Mouse (Mus musculus) ES-CJ7 (cell line): ENCODE measurements around the gene Vamp2.

Source experiments
- DNase-seq: peaks from one replicate; pipeline ENCODE4 v3.0.0; 2011; ENCODE audit warnings: low read depth, low spot score

The Vamp2 gene

DNA sequence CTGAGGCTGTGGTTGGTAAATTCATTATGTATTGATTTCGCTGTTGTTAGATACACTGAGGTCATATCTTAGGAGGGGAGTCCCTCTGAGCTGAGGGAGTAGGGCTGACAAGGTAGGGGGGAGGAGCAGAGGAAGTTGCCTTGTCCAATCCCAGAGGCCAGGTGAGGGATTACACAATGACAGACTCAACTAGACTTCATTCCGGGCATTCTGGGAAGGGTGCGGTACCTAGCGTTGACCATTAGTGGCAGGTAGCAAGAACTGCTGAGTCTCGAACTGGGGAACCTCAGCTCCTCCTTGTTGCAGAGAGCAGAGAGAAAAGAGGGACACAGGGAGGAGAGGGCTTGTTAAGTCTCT, 45.3 kb downstream of the Vamp2 start:
- peak; percentile 94 for DNase-seq

- DNase-seq = peak; percentile 89
These were observed 45.8 kb downstream of the Vamp2 start for GRCm38 (mm10) chr11:69133923-69134621.

DNA sequence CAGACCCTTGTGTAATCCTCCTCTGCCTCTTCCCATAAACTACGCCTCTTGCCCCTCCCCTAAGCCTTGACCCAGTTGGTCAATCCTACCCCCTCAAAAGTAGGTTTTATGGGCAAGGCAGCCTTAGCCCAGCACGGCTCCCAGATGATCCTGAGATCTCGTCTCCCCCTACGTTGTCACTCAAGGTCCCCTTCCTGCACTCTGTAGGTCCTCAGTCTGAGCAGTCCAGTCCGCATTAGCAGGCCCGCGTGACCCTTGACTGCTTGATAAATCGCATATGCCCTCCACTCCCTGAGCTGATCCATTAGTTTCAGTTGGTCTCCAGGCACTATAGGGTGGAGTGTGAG, 46.3 kb downstream of the Vamp2 start:
- no peak for DNase-seq

DNA sequence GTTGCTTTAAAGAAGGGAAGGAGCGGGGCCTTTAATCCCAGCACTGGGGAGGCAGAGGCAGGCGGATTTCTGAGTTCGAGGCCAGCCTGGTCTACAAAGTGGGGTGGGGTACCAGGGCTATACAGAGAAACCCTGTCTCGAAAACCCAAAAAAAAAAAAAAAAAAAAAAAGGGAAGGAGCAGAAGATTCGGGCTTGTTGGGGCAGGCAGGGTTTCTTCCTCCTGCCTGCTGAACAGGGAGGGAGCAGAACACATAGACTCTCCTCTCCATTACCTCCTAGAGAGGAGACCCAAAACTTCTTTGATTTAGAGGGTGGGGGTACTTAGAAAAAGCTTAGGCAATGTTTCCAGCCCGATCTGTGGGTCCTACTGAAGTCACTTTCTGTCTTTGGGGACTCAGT, 47.1 kb downstream of the Vamp2 start:
- no peak for DNase-seq
